Mouse (Mus musculus) frontal cortex, postnatal 25 days (tissue): ENCODE measurements around the gene Bst1.

Source experiments
- DNase-seq, 2 experiments: peaks; one replicate each; pipeline ENCODE4 v3.0.0; 2022; ENCODE audit warnings: low spot score in 2 of 2

The Bst1 gene

DNA sequence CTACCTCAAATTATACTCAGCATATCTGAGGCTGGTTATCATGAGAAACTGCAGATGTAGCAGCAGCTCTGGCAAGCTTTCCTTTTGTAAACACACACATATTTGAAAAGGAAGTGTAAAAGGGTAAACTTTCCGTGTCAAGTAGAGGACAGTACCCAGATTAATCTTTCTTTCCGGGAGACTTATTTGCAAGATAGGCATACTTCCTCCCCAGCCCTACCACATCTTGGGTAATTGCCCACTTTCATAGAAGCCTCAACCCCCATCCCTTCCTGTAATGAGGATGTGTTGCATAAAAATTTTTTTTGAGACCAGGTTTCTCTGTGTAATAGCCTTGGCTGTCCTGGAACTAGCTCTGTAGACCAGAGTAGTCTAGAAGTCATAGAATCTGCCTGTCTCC is 37.1 kb downstream of the Bst1 start:
- DNase-seq = no peak

DNA sequence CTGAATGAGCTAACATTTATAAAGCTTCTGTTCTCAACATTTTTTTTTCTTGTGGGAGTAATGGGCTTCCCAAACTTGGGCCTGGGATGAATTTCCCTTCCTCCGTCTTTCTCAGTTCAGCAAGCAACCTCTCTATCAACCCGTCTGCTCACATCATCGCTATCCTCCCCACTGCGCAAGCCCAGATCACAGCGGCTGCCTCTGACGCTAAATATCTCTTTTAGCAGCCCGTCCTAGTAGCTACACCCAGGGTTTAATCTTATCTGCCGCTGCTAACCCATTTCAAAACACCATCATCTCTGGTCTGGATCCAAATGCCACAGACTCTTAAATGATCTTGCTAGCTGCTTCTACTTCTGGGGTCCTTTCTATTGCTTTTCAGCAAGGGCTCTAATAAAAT is 41.0 kb downstream of the Bst1 start:
- DNase-seq = no peak

DNA sequence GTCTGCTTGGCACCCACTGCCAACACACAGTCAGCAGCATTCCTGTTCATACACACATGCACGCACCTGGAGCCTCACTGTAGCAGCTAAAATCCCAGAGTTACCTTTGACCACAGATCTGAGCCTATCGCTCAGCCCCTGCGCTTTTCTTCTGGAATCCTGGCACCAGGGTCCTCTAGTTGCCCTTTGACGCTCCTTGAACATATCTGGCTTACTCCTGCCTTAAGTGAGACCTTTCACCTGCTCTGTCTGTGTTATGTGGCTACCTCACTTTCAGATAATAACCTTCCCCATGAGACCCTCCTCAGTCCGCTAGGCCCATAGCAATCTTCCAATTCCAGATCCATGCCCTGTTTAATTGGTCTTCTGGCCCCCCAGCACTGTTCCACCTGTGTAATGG is 41.4 kb downstream of the Bst1 start:
- DNase-seq = no peak

DNA sequence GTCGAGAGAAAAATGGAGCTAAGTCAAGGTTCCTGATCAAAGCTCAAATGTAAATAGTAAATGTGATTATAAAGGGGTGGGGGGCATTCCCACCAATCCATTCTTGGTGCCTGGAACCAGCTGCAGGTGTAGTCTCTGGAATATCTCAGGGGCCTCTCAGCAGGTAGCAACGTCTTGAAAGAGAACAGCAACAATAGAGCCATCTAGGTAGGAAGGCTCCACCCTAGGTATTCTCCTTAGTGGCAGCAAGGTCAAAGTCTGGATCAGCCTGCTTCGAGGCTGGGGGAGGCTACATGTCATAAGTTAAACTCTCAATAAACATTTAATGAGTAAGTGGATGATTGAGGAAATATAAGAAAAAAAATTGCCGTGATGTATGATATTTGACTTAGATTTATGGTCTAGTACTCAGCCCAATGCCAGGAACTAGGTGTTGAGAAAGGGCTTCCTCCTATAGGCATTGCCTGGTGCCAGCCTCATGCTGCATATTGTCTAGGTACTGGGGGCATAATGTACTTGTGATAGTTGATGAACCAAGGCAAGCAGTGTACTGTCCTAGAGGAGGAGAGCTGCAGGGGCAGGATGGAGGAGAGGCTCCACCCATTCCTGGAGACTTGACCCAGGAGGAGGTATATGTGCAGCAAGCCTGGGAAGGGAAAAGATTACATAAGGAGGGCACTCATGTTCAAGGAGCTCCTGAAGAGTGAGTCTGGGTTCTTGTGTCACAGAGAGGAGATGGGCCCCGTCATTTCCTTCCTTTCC is 42.2 kb downstream of the Bst1 start:
- DNase-seq = no peak

DNA sequence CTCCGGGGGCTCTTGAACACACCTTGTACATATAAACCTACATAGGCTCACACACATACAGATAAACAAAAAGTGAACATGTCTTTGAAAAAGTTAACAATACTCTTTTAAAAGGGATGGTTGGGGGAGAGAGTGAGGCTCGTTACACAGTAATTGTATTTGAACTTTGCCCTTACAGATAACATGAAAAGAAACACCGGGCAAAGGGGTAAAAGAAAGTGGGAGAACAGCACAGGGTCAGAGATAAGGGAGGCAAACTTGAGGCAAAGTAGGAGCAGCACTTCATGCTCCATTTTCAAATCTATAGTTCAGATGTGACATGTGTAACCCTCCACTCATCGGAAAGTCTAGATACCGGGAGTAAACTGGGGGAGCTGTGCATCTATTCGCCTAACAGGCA is 45.0 kb downstream of the Bst1 start:
- no peak for DNase-seq

DNA sequence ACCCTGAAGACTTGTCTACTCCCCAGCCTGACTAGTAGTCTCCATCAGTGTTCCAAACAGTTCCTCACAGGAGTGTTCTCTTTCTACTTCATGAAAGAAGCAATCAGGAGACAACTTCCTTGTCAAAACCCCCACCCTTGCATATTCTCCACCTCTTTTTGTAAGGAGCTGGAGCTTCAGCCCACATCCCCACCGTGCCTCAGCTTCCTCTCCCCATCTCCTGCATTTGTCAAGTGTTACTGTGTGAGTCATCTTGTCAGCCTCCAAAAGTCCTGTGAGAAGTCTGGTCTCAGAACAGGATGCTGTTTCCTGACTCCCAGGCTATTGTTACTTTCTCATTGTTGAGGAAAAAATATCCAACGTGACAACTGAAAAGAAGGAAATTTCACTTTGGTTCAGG is 46.6 kb downstream of the Bst1 start:
- DNase-seq = no peak

DNA sequence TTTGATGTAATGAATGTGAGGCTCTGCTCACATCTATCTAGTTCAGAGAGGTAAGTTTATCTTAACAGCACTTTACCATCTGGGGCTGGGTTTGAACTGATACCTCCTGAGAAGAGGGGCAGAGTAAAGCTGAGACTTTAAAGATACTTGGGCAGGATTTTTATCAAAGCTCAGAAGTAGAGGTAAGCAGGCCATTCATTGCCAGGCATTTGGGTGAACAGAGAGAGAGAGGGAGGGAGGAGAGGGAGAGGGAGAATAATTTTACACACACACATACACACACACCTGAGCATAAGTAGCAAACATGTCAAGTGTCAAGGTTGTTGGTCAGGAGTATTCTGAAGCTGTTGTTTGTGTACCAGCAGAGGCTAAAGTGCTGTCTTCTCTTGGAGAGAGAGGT is 49.6 kb downstream of the Bst1 start, which contains the start of gene Cd38:
TSS of gene Cd38 (plus strand) at position 301 of the 400 bp plus-strand sequence.
- DNase-seq = no peak

DNA sequence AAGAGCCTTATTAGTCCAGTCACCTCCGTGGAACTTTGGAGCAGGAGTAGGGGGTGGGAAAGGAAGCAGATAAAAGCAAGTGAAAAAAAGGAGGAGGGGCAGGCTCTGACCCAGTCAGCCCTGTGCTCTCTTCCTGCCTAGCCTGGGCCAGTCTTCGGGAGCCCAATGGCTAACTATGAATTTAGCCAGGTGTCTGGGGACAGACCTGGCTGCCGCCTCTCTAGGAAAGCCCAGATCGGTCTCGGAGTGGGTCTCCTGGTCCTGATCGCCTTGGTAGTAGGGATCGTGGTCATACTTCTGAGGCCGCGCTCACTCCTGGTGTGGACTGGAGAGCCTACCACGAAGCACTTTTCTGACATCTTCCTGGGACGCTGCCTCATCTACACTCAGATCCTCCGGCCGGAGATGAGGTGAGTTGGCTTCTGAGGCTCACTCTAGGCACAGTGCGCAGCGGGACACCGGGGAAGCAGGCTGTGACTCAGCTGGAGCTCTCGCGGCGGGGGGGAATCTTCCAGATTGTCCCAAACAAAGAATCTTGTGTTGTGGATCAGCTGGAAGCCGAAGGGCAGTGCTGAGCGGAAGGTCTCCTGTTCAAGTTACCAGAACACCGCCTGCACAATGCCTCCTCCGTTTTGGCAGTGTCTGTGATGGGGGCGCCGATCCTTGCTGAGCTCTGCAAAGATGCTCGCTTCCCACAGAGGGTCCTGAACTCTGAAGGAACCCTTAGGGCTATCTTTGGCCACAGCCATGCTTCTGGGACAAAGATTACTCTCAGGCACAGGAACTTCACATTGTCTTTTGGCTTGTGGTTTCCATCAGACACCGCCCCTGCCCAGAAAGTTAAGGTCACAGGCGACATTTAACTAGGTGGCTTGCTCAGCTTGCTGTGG is 50.3 kb downstream of the Bst1 start:
- peak; percentile 8 to 24 for DNase-seq

DNA sequence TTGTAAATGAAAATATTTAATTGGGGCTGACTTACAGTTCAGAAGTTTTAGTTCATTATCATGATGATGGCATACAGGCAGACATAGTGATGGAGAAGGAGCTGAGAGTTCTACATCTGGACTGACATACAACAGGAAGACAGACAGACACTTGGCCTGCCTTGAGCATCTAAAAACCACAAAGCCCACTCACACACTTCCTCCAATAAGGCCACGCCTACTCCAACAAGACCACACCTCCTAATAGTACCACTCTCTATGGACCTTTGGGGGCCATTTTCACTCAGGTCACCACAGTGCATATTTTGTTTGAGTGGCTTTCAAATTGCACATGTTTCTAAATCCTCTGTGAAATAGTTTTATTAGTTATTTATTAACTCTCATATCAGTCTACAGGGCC is 53.2 kb downstream of the Bst1 start:
- no peak for DNase-seq

DNA sequence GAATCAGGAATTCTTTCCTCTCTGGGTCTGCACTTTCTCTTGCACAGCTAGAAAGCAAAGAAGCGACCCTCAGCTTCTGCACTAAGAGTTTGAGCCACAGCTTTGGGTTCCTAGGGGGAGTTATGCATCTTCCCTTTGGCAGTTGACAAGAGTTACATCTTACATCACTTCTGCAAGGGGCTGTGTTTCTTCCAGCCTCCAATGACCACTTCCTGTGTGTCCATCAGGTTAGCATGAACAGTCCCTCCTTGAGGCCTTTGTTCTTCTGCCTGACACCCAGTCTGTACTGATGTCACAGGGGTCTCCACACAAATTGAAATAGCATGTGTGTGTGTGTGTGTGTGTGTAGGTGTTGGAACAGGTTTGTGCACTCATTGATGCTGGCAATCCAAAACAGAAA is 54.0 kb downstream of the Bst1 start:
- DNase-seq = no peak

DNA sequence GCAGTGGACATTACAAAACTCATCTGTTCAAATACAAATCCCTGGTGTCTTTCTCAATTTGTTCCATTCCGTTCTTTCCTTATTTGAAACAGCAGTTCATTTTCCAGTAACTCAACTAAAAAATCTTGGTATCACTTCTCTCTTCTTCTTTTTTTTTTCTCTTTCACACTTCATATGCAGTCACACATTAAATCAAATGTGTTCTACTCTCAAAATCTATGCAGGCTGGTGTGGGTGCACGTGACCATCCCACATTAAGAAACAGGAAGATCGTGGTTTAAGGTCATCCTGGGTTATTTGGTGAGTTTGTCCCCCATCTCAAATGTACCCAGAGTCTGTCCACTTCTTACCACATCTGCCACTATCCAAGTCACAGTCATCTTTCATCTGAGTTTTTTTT is 63.3 kb downstream of the Bst1 start:
- no peak for DNase-seq

DNA sequence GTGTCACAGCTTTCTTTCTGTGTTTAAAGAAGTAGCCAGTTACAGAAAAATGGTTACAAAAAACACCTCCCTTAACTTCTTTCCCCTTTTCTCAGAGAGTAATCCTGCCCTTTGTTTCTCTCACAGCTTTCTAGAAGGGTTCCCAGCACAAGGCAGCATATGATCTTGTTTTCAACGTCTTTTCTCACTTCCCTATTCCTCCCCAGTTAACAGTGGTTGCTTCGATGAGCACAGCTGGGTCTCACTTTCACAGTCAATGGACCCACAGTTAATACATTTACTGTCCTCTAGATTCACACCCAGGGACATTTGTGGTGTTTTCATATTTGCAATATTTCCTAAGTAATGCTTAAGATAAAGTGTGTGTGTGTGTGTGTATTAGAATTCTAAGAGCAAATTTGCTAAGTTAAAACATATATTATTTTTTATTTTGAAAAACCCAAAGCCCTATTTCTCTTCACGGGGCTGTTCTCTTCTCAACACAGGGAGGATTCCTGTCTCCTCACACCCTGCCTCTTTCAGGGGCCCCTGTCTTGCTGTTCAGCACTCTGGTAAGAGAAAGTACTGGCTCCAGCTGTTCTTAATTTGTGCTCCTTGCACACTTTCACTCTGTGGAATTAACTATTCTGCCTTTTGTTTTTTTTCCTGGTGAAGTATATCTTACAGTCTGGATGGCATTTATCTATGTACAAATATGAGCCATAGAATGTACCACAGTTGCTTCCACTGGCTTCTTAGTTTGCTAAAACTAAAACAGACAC is 66.6 kb downstream of the Bst1 start:
- no peak for DNase-seq

DNA sequence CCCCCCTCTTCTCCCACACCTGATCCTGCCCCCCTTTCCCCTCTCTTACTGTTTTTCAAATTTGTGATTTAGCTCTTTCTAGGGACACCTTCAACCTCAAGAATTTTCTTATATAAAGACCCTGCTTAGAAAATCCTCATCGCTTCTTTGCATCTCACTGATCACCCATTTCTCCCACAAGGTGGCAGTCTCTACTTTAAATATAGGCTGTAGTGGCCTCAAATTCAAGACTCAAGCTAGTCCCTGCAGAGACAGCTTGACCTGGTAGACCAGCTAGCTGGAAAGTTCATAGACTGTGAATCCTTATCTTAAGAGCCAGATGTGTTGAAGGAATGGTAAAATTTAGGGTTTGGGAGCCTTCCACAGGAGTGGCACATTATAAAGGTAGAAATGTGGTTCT is 73.7 kb downstream of the Bst1 start:
- no peak for DNase-seq
